Mouse (Mus musculus) kidney, postnatal 36 days (tissue): ENCODE results near the gene Bcl2.

Experiments used
- DNase-seq, 2 experiments: peaks; one replicate each; pipeline ENCODE4 v3.0.0; 2021 to 2022; ENCODE audit warnings: mixed read lengths in 2 of 2

Bcl2 gene

GRCm38 (mm10) chr1:106664978-106665377, 49.1 kb downstream of the Bcl2 start:
- DNase-seq: no peak

DNA sequence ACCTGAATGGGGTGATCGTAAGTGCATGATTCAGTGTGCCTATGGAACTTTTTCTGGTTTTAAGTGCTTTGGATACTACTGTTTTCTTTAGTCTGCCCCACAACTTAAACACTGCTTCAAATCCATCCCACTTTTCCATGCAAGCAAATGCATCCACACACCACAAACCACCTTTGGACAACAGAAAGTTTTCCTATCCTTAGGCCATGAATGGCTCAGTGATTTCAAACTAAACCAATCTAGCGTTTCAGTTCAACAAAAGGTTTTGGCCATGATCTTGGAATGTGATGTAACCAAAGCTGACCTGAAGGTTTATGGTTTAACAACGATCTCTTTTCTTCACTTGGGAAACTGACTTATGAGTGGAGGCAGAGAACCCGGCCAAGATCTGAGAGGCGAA, 51.6 kb downstream of the Bcl2 start:
- no peak for DNase-seq

- DNase-seq: no peak
These were observed 55.7 kb downstream of the Bcl2 start for GRCm38 (mm10) chr1:106658293-106658847.

GRCm38 (mm10) chr1:106656207-106656738, 57.8 kb downstream of the Bcl2 start:
- no peak for DNase-seq

DNA sequence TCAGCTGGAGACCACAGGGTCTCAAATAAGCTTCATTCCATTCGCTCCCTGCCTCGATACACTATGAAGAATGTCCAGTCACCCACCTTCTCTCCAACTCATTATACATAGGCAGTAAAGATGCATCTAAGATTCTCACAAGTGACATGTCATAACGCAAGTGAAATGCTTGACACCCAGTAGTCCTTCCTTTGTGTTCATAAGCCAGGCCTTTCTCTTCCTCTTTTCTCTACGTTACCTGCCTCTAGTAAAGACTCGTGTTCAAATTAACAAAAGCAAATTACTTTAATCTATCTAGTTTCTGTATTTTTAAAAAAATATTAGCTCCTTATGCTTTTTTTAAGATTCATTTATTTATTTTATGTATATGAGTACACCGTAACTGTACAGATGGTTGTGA, 59.8 kb downstream of the Bcl2 start:
- DNase-seq: no peak

DNA sequence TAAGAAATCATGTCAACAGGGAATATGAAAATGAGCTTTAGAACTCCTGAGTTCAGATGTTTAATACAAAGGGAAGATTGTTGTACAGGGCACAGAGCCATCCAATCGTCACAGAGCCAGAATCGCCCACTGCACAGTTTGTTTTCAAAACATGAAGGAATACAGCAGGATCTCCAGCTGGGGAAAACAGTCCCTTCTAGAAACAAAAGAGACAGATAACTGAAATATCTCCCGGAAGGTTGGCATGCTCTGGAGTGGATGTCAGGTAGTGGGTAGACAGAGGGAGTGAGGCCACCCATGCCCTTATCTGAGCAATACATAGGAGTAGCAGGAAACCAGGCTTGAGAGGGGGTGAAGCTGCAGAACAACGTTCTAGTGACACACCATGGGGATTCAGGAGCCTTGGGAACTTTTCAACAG, 60.6 kb downstream of the Bcl2 start:
- no peak for DNase-seq

- no peak for DNase-seq
These were observed 62.9 kb downstream of the Bcl2 start for GRCm38 (mm10) chr1:106651211-106651610.

DNA sequence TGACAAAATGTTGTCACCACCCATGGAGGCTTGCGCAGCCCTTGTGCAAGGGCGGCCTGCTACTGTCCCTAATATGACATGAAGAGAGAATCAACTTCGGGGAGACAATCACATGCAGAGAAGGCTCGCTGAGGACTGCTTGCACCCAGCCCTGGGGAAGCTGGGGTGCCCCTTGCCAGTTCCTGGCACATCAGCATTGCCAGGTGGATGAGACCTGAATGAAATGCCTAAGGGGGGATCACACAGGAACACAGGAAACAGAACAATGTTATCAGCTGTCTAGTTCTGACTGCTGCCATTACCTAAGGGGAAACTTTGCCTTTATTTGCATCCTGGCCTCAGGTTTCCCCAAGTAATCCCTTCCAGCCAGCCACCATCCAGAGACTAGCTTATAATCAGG, 63.6 kb downstream of the Bcl2 start:
- no peak for DNase-seq

DNA sequence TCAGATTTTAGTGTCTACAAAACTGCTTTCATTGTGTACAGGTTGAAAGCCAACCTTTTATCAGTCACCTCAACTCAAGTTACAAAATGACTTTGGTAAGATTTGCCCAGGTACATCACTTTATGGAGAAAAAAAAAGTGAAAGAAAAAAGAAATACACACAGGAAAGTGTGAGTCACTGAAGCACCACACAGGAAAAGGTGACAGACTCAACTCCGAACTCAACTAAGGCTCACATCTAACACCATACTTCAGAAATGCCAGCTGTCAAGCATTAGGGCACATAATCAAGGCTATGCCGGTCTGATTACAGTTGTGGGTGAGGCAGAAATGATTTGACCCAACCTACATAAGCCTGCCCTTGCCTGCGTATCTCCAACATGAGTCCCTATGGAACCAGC, 66.7 kb downstream of the Bcl2 start:
- no peak for DNase-seq

DNA sequence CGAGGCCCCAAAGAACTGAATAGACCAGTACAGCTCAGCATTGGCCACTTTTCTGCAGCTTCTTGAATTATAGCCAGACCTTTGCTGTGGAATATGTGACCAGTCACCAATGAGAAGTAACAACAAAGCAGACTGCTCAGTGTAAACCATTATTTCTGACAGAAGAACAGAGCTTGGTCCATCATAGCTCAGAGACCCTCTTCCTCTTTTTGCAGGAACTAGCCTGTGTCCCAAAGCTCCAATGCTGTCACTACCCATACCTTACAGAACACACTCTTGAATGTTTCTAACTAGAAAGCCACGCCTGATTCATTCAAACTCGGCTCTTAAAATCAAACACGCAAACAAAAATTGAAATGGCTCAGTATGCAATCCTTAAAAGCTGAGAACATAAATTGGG, 69.5 kb downstream of the Bcl2 start:
- no peak for DNase-seq

- no peak for DNase-seq
These were observed 70.5 kb downstream of the Bcl2 start for GRCm38 (mm10) chr1:106643527-106643926.

GRCm38 (mm10) chr1:106640577-106640976, 73.5 kb downstream of the Bcl2 start:
- DNase-seq: no peak

GRCm38 (mm10) chr1:106637705-106638104, 76.4 kb downstream of the Bcl2 start:
- no peak for DNase-seq

DNA sequence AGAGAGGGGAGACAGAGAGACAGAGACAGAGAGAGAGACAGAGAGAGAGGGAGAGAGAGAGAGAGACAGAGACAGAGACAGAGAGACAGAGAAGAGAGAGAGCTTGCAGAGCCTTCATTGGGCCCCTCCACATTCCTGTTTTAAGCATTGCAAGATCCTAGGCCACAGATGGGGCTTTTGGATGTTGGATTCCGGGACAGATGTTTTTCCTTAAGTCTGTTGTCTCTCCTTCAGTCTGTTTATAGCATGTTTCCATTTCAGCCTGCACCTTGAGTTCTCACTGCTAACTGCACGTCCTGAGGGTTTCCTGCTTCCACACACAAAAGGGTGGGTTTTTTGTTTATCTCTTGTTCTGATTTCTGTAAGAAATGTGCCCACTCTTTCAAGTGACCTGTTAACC, 77.4 kb downstream of the Bcl2 start:
- DNase-seq: no peak

GRCm38 (mm10) chr1:106633207-106633606, 80.9 kb downstream of the Bcl2 start:
- DNase-seq: no peak

GRCm38 (mm10) chr1:106631869-106632463, 82.1 kb downstream of the Bcl2 start:
- no peak for DNase-seq

- DNase-seq: no peak
These were observed 83.1 kb downstream of the Bcl2 start for GRCm38 (mm10) chr1:106630973-106631372.

DNA sequence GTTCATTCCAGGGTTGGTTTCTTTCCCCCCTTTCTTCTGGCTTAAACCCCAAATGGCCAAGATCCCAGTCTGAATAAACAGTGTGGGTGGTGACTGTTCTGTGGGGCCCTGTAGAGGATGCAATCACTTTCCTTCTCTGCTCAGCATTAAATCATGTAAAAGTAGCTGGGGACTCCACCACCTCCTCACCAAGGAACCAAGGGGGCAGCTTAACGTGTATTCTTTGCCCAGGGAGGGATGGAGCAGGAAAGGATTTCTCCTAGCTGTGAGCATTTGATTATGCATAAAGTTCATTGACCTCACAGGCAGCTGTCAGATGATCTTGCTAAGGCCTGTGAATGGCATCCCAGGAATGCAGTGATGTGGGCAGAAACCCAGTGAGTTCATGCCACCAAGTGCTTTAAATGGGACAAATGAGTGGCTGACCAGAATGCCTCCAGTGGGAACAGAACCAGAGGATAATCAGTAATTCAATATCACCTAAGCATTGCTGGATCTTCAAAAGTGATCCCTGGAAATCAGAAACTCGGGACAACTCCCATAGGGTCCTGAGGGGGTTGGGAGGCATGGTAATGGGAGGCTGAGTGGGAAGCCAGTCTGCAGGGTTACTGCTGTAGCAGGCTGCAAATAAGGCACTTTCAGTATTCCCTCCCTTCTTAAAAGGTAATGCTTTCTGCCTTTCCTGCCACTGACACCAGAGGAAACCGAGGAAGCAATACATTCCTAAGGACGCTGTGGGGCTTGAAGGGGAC, 84.0 kb downstream of the Bcl2 start:
- DNase-seq: peak; percentile 74 to 89

- peak; percentile 53 to 64 for DNase-seq
These were observed 84.6 kb downstream of the Bcl2 start for GRCm38 (mm10) chr1:106629470-106629830.

GRCm38 (mm10) chr1:106628718-106629469, 85.2 kb downstream of the Bcl2 start:
- DNase-seq: peak; percentile 33 to 59

DNA sequence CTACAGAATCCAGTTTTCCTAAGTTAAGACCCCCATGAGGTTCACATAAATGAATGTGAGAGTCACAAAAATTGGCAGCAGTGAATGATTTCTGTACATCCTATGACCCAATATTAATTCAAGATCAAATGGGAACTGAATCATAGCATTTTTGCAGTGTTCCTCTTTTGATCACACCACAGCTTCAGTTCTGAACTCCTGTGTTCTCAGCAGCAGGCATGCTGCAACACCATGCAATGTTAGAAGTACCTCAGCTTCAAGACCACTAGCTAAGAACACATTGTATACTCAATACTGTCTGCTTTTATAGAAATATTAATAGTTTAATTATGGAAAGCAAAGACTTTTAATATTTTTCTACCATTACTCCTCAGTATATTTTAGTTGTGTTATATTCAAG, 85.8 kb downstream of the Bcl2 start:
- DNase-seq: no peak

DNA sequence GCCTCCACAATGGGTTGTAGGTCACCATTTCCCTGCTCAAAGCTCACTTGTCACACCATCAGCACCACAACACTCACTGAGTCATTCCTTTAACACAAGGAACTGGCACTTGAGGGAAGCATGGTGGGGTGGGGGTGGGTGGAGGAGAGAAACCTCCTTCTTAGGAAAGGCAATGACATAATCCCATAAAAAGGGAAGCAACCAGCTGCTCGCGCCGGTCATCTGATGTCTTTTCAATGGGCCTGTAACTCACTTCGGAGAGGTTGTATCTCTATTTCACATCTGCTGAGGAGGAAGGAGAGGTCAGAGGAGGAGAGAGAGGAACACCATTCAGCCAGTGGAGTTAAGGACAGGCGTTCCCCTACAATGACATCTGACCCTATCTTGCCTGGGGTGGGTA, 86.8 kb downstream of the Bcl2 start:
- no peak for DNase-seq

DNA sequence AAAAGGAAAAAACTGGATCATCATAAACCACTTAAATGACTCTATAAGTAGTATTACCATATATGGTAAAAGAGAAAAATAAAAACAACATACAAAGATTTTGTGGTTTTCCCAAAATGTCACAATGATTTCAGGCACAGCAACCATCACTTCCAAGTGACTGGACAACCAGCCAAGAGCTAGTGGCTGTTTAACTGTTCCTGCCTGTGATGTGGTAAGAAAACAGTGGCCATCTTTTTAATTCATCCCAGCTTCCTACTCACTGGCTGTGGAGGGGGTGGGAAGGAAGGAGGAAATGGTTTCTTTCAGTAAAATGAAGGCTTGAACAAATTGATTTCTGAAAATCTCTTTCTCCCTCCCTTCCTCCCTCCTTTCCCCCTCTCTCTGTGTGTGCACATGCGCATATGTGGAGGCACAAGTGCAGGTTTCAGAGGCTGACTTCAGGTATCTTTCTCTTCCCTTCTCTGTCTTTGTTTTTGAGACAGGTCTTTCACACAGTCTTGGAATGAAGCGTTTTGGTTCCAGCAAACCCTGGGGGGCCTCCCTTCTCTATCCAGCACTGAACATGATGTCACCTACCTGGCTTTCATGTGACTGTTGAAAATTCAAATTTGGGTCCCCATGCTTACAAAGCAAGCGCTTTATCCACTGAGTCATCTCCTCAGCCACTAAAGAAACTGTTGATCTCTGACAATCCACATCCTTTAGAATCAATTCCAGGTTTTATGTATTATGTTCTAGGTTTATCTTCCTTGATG, 93.7 kb downstream of the Bcl2 start:
- DNase-seq: no peak
